Mouse (Mus musculus): ENCODE measurements at regions not wholly inside any gene's neighbourhood (a gene's known extent, or its start where the extent isn't known, plus 50 kb on each side); places are given as distances from the start of the nearest gene placed in this dataset.

DNA sequence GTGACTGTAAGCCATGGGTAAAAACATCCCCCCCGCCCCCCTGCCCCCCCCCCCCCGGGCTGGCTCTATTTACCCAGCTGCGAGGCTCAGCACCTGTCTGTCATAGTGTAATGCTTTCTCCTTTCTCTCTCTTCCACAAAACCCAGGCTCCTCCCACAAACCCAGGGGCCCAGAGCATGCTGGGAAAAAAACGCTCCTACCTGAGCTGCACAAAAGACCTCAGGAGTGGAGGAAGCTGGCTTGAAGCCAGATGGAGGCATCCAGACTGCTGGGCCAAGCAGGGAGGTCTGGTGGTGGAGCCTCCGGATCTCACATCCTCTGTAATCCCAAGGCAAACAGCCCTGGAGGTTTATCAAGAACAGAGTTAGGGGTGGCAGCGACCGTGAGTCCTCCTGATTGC is 553.6 kb downstream of the Med13l start:
- TF ChIP-seq CTCF (IDR thresholded peaks at IDR 0.05; ENCODE audit: low read depth) = no peak
- no peak for TF ChIP-seq EP300 (IDR thresholded peaks at IDR 0.05; ENCODE audit: low read depth)
